Mouse (Mus musculus): ENCODE measurements around the gene Gemin8. TPM values are rescaled to one million over a fixed set of nuclear protein-coding genes. Genes with fewer than 3 reads are reported as not detected.
A peak's percentile ranks its signal among the peaks of the same experiment; 100 is the strongest.

Gemin8 gene
- polyA plus RNA-seq, 1 experiment from 2014 or later = 9.3 TPM

GRCm38 (mm10) chrX:166173796-166174195 is 3.5 kb downstream of the Gemin8 start:
- no peak overlapping the region for H3K4me3 ChIP-seq (ENCODE audit: low read depth, low read length)
- no peak overlapping the region for H3K27ac ChIP-seq (ENCODE audit: low read depth, low read length)
- no peaks in the 10 kb centered on the region for H3K36me3 ChIP-seq (ENCODE audit: control insufficient read depth, insufficient read depth, low read length)
- no peaks in the 10 kb centered on the region for H3K9me3 ChIP-seq (replicated peaks; ENCODE audit: control insufficient read depth, low read length)
- H3K27me3 ChIP-seq (ENCODE audit: control insufficient read depth, insufficient read depth, low read length) = no peaks in the 10 kb centered on the region
- no peak for ATAC-seq (replicated peaks; ENCODE audit: insufficient number of reproducible peaks, low FRiP score, low TSS enrichment)
- 69% methylated on average over 7 of the region's 7 CpGs for WGBS (ENCODE audit: insufficient replicate concordance)
- no peak overlapping the region for H3K9ac ChIP-seq (ENCODE audit: low read depth, low read length)
- H3K4me1 ChIP-seq (ENCODE audit: control insufficient read depth, insufficient read depth, low read length) = no peaks in the 10 kb centered on the region
- no peak overlapping the region for H3K4me2 ChIP-seq

- no peaks in the 10 kb centered on the region for H3K36me3 ChIP-seq (ENCODE audit: control insufficient read depth, insufficient read depth, low read length)
- no peaks in the 10 kb centered on the region for H3K27me3 ChIP-seq (ENCODE audit: control insufficient read depth, insufficient read depth, low read length)
- no peaks in the 10 kb centered on the region for H3K9me3 ChIP-seq (replicated peaks; ENCODE audit: control insufficient read depth, low read length)
- 81% methylated on average over 7 of the region's 7 CpGs for WGBS (ENCODE audit: insufficient replicate concordance)
- no peak overlapping the region for H3K4me2 ChIP-seq
- H3K9ac ChIP-seq (ENCODE audit: low read depth, low read length) = no peak overlapping the region
- H3K4me3 ChIP-seq (ENCODE audit: low read depth, low read length) = no peak overlapping the region
- H3K4me1 ChIP-seq (ENCODE audit: control insufficient read depth, insufficient read depth, low read length) = no peaks in the 10 kb centered on the region
- no peak overlapping the region for H3K27ac ChIP-seq (ENCODE audit: low read depth, low read length)
- no peak for ATAC-seq (replicated peaks; ENCODE audit: insufficient number of reproducible peaks, low FRiP score, low TSS enrichment)
These were observed 7.7 kb downstream of the Gemin8 start for GRCm38 (mm10) chrX:166177929-166178328.

GRCm38 (mm10) chrX:166183094-166183493 is 12.8 kb downstream of the Gemin8 start:
- WGBS (ENCODE audit: insufficient replicate concordance) = 80% methylated on average over 3 of the region's 3 CpGs
- ATAC-seq (replicated peaks; ENCODE audit: insufficient number of reproducible peaks, low FRiP score, low TSS enrichment) = no peak
- Histone ChIP-seq H3K4me1 (ENCODE audit: control insufficient read depth, insufficient read depth, low read length) (0 out of 2 replicates have a peak, but pooled peaks cover 2% of the 10 kb centered on the region), H3K36me3 (ENCODE audit: control insufficient read depth, insufficient read depth, low read length) (no peaks in the 10 kb centered on the region), H3K9ac (ENCODE audit: low read depth, low read length) (no peak overlapping the region), H3K27me3 (ENCODE audit: control insufficient read depth, insufficient read depth, low read length) (no peaks in the 10 kb centered on the region), H3K4me3 (ENCODE audit: low read depth, low read length) (no peak overlapping the region), H3K4me2 (no peak overlapping the region), H3K9me3 (replicated peaks; ENCODE audit: control insufficient read depth, low read length) (no peaks in the 10 kb centered on the region), H3K27ac (ENCODE audit: low read depth, low read length) (no peak overlapping the region)

- Histone ChIP-seq H3K4me3 (ENCODE audit: low read depth, low read length) (no peak overlapping the region), H3K27me3 (ENCODE audit: control insufficient read depth, insufficient read depth, low read length) (no peaks in the 10 kb centered on the region), H3K4me1 (ENCODE audit: control insufficient read depth, insufficient read depth, low read length) (0 out of 2 replicates have a peak, but pooled peaks cover 2% of the 10 kb centered on the region), H3K27ac (ENCODE audit: low read depth, low read length) (no peak overlapping the region), H3K9me3 (replicated peaks; ENCODE audit: control insufficient read depth, low read length) (no peaks in the 10 kb centered on the region), H3K4me2 (no peak overlapping the region), H3K9ac (ENCODE audit: low read depth, low read length) (no peak overlapping the region), H3K36me3 (ENCODE audit: control insufficient read depth, insufficient read depth, low read length) (no peaks in the 10 kb centered on the region)
- ATAC-seq (replicated peaks; ENCODE audit: insufficient number of reproducible peaks, low FRiP score, low TSS enrichment) = no peak
- WGBS (ENCODE audit: insufficient replicate concordance) = 79% methylated on average over 9 of the region's 9 CpGs
These were observed 15.2 kb downstream of the Gemin8 start for GRCm38 (mm10) chrX:166185327-166185913.

GRCm38 (mm10) chrX:166187803-166188202 is 17.5 kb downstream of the Gemin8 start:
- Histone ChIP-seq H3K9ac (ENCODE audit: low read depth, low read length) (no peak overlapping the region), H3K4me3 (ENCODE audit: low read depth, low read length) (no peak overlapping the region), H3K27me3 (ENCODE audit: control insufficient read depth, insufficient read depth, low read length) (no peaks in the 10 kb centered on the region), H3K27ac (ENCODE audit: low read depth, low read length) (no peak overlapping the region), H3K9me3 (replicated peaks; ENCODE audit: control insufficient read depth, low read length) (no peaks in the 10 kb centered on the region), H3K4me2 (no peak overlapping the region), H3K4me1 (ENCODE audit: control insufficient read depth, insufficient read depth, low read length) (0 out of 2 replicates have a peak, but pooled peaks cover 2% of the 10 kb centered on the region), H3K36me3 (ENCODE audit: control insufficient read depth, insufficient read depth, low read length) (no peaks in the 10 kb centered on the region)
- WGBS (ENCODE audit: insufficient replicate concordance) = 69% methylated on average over 1 of the region's 1 CpGs
- 0 out of 2 replicates have a peak, but pooled peaks have one; percentile 52 for ATAC-seq (replicated peaks; ENCODE audit: insufficient number of reproducible peaks, low FRiP score, low TSS enrichment)

DNA sequence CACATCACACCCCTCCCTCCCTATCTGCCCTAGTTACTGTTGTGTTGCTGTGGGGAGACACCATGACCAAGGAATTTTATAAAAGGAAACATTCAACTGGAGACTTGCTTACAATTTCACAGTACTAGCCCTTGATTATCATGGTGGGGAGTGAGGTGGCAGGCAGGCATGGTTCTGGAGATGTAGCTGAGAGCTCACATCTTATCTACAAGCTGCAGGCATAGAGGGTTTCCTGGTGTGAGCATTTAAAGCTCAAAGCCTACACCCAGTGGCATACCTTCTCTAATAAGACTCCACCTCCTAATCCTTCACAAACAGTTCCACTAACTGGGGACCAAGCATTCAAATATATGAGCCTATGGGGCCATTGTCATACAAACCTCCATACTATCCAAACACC is 26.1 kb downstream of the Gemin8 start:
- Histone ChIP-seq H3K27ac (ENCODE audit: low read depth, low read length) (no peak overlapping the region), H3K4me3 (ENCODE audit: low read depth, low read length) (no peak overlapping the region), H3K36me3 (ENCODE audit: control insufficient read depth, insufficient read depth, low read length) (no peaks in the 10 kb centered on the region), H3K4me1 (ENCODE audit: control insufficient read depth, insufficient read depth, low read length) (no peaks in the 10 kb centered on the region), H3K9me3 (replicated peaks; ENCODE audit: control insufficient read depth, low read length) (no peaks in the 10 kb centered on the region), H3K4me2 (no peak overlapping the region), H3K27me3 (ENCODE audit: control insufficient read depth, insufficient read depth, low read length) (no peaks in the 10 kb centered on the region), H3K9ac (ENCODE audit: low read depth, low read length) (no peak overlapping the region)
- no peak for ATAC-seq (replicated peaks; ENCODE audit: insufficient number of reproducible peaks, low FRiP score, low TSS enrichment)

GRCm38 (mm10) chrX:166198266-166198665 is 28.0 kb downstream of the Gemin8 start:
- Histone ChIP-seq H3K4me1 (ENCODE audit: control insufficient read depth, insufficient read depth, low read length) (no peaks in the 10 kb centered on the region), H3K9ac (ENCODE audit: low read depth, low read length) (no peak overlapping the region), H3K4me2 (no peak overlapping the region), H3K27me3 (ENCODE audit: control insufficient read depth, insufficient read depth, low read length) (no peaks in the 10 kb centered on the region), H3K36me3 (ENCODE audit: control insufficient read depth, insufficient read depth, low read length) (no peaks in the 10 kb centered on the region), H3K9me3 (replicated peaks; ENCODE audit: control insufficient read depth, low read length) (no peaks in the 10 kb centered on the region; the same call in 1 of the 2 replicates), H3K27ac (ENCODE audit: low read depth, low read length) (no peak overlapping the region), H3K4me3 (ENCODE audit: low read depth, low read length) (no peak overlapping the region)
- 78% methylated on average over 2 of the region's 2 CpGs for WGBS (ENCODE audit: insufficient replicate concordance)
- ATAC-seq (replicated peaks; ENCODE audit: insufficient number of reproducible peaks, low FRiP score, low TSS enrichment) = no peak

GRCm38 (mm10) chrX:166199812-166200211 is 29.6 kb downstream of the Gemin8 start:
- H3K27ac ChIP-seq (ENCODE audit: low read depth, low read length) = no peak overlapping the region
- H3K4me3 ChIP-seq (ENCODE audit: low read depth, low read length) = no peak overlapping the region
- H3K9ac ChIP-seq (ENCODE audit: low read depth, low read length) = no peak overlapping the region
- no peaks in the 10 kb centered on the region for H3K4me1 ChIP-seq (ENCODE audit: control insufficient read depth, insufficient read depth, low read length)
- no peaks in the 10 kb centered on the region for H3K36me3 ChIP-seq (ENCODE audit: control insufficient read depth, insufficient read depth, low read length)
- H3K4me2 ChIP-seq = no peak overlapping the region
- no peak for ATAC-seq (replicated peaks; ENCODE audit: insufficient number of reproducible peaks, low FRiP score, low TSS enrichment)
- H3K9me3 ChIP-seq (replicated peaks; ENCODE audit: control insufficient read depth, low read length) = no peaks in the 10 kb centered on the region; the same call in 1 of the 2 replicates
- no peaks in the 10 kb centered on the region for H3K27me3 ChIP-seq (ENCODE audit: control insufficient read depth, insufficient read depth, low read length)

DNA sequence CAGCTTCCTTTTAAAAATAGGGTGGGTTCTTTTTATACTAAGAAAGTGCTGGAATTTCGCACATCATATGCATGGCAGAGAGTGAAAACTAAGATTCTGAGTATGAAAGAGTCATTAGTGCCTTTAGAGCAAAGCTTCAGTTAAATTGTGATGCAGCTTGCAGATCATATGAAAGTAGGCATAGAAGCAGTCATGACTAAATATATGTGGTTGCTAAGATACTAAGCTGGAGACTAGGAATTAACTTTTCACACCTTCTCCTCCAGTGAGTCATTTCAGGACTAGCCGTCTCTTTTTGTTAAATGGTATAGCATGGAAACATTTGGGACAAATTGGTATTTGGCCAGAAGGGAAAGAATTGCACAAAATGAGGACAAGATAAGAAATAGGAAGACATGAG is 44.3 kb downstream of the Gemin8 start:
- no peak for ATAC-seq (replicated peaks; ENCODE audit: insufficient number of reproducible peaks, low FRiP score, low TSS enrichment)
- no peaks in the 10 kb centered on the region for H3K9me3 ChIP-seq (replicated peaks; ENCODE audit: control insufficient read depth, low read length)
- 72% methylated on average over 2 of the region's 2 CpGs for WGBS (ENCODE audit: insufficient replicate concordance)

More for the DNA sequence above, 44.3 kb downstream of the Gemin8 start:
- Histone ChIP-seq H3K4me1 (ENCODE audit: control insufficient read depth, insufficient read depth, low read length) (no peaks in the 10 kb centered on the region), H3K4me3 (ENCODE audit: low read depth, low read length) (no peak overlapping the region), H3K4me2 (no peak overlapping the region), H3K36me3 (ENCODE audit: control insufficient read depth, insufficient read depth, low read length) (no peaks in the 10 kb centered on the region), H3K9ac (ENCODE audit: low read depth, low read length) (no peak overlapping the region), H3K27ac (ENCODE audit: low read depth, low read length) (no peak overlapping the region), H3K27me3 (ENCODE audit: control insufficient read depth, insufficient read depth, low read length) (no peaks in the 10 kb centered on the region)
